Mouse (Mus musculus): ENCODE results near the gene Tpst2. TPM values are rescaled to one million over a fixed set of nuclear protein-coding genes. Genes with fewer than 3 reads are reported as not detected.

The Tpst2 gene
- polyA plus RNA-seq, 1 experiment from 2014 or later = 63.8 TPM

GRCm38 (mm10) chr5:112277906-112278470 lies 1.5 kb downstream of the Tpst2 start:
- DNase-seq (ENCODE audit: low spot score) (no peak), ATAC-seq (replicated peaks; ENCODE audit: low FRiP score, low read depth) (no peak)
- H3K4me3 ChIP-seq (replicated peaks; ENCODE audit: low read depth, low read length) = peak overlapping the region; percentile 76
- H3K4me2 ChIP-seq (ENCODE audit: low read length) = peak overlapping the region; percentile 88
- no peak overlapping the region for H3K27ac ChIP-seq
- WGBS = 67% methylated on average over 11 of the region's 11 CpGs
- H3K4me1 ChIP-seq (replicated peaks; ENCODE audit: insufficient read depth, low read length) = peaks cover 27% of the 10 kb centered on the region
- no peak for TF ChIP-seq CTCF (IDR thresholded peaks at IDR 0.05; ENCODE audit: low read depth)
- H3K36me3 ChIP-seq (ENCODE audit: insufficient read depth, low read length) = no peaks in the 10 kb centered on the region
- no peaks in the 10 kb centered on the region for H3K9me3 ChIP-seq (replicated peaks; ENCODE audit: low read length)
- H3K9ac ChIP-seq (ENCODE audit: low read depth, low read length) = peak overlapping the region; percentile 80; the same call in 1 of the 2 replicates
- H3K27me3 ChIP-seq (ENCODE audit: insufficient read depth, low read length) = no peaks in the 10 kb centered on the region

- Histone ChIP-seq H3K27ac (0 out of 2 replicates have a peak overlapping the region, but pooled peaks have one; percentile 31), H3K36me3 (ENCODE audit: insufficient read depth, low read length) (no peaks in the 10 kb centered on the region), H3K4me3 (replicated peaks; ENCODE audit: low read depth, low read length) (no peak overlapping the region), H3K4me1 (replicated peaks; ENCODE audit: insufficient read depth, low read length) (peaks cover 25% of the 10 kb centered on the region), H3K9ac (ENCODE audit: low read depth, low read length) (0 out of 2 replicates have a peak overlapping the region, but pooled peaks have one; percentile 27), H3K27me3 (ENCODE audit: insufficient read depth, low read length) (no peaks in the 10 kb centered on the region), H3K9me3 (replicated peaks; ENCODE audit: low read length) (no peaks in the 10 kb centered on the region), H3K4me2 (ENCODE audit: low read length) (peak overlapping the region; percentile 19)
- ATAC-seq (replicated peaks; ENCODE audit: low FRiP score, low read depth) = no peak
- 70% methylated on average over 17 of the region's 17 CpGs for WGBS
- no peak for TF ChIP-seq CTCF (IDR thresholded peaks at IDR 0.05; ENCODE audit: low read depth)
- DNase-seq (ENCODE audit: low spot score) = no peak
These were observed 2.9 kb downstream of the Tpst2 start for GRCm38 (mm10) chr5:112279181-112280021.

- Histone ChIP-seq H3K4me2 (ENCODE audit: low read length) (no peak overlapping the region; the same call in 1 of the 2 replicates), H3K27me3 (ENCODE audit: insufficient read depth, low read length) (no peaks in the 10 kb centered on the region), H3K4me3 (replicated peaks; ENCODE audit: low read depth, low read length) (no peak overlapping the region), H3K36me3 (ENCODE audit: insufficient read depth, low read length) (no peaks in the 10 kb centered on the region), H3K9ac (ENCODE audit: low read depth, low read length) (0 out of 2 replicates have a peak overlapping the region, but pooled peaks have one; percentile 27), H3K27ac (peak overlapping the region; percentile 31), H3K9me3 (replicated peaks; ENCODE audit: low read length) (no peaks in the 10 kb centered on the region), H3K4me1 (replicated peaks; ENCODE audit: insufficient read depth, low read length) (peaks cover 22% of the 10 kb centered on the region)
- DNase-seq (ENCODE audit: low spot score) = no peak
- no peak for TF ChIP-seq CTCF (IDR thresholded peaks at IDR 0.05; ENCODE audit: low read depth)
- WGBS = 83% methylated on average over 7 of the region's 7 CpGs
- ATAC-seq (replicated peaks; ENCODE audit: low FRiP score, low read depth) = no peak
These were observed 3.7 kb downstream of the Tpst2 start for GRCm38 (mm10) chr5:112280151-112280550.

GRCm38 (mm10) chr5:112280863-112281660 lies 4.6 kb downstream of the Tpst2 start:
- Histone ChIP-seq H3K36me3 (ENCODE audit: insufficient read depth, low read length) (no peaks in the 10 kb centered on the region), H3K27me3 (ENCODE audit: insufficient read depth, low read length) (no peaks in the 10 kb centered on the region), H3K4me3 (replicated peaks; ENCODE audit: low read depth, low read length) (no peak overlapping the region), H3K9ac (ENCODE audit: low read depth, low read length) (no peak overlapping the region), H3K27ac (peak overlapping the region; percentile 31), H3K9me3 (replicated peaks; ENCODE audit: low read length) (no peaks in the 10 kb centered on the region), H3K4me1 (replicated peaks; ENCODE audit: insufficient read depth, low read length) (peaks cover 22% of the 10 kb centered on the region), H3K4me2 (ENCODE audit: low read length) (no peak overlapping the region; the same call in 1 of the 2 replicates)
- DNase-seq (ENCODE audit: low spot score) (no peak), ATAC-seq (replicated peaks; ENCODE audit: low FRiP score, low read depth) (no peak)
- TF ChIP-seq CTCF (IDR thresholded peaks at IDR 0.05; ENCODE audit: low read depth) = no peak
- WGBS = 61% methylated on average over 15 of the region's 15 CpGs

- Histone ChIP-seq H3K4me2 (ENCODE audit: low read length) (no peak overlapping the region), H3K27me3 (ENCODE audit: insufficient read depth, low read length) (no peaks in the 10 kb centered on the region), H3K4me1 (replicated peaks; ENCODE audit: insufficient read depth, low read length) (peaks cover 22% of the 10 kb centered on the region), H3K27ac (0 out of 2 replicates have a peak overlapping the region, but pooled peaks have one; percentile 34), H3K4me3 (replicated peaks; ENCODE audit: low read depth, low read length) (no peak overlapping the region), H3K9me3 (replicated peaks; ENCODE audit: low read length) (no peaks in the 10 kb centered on the region), H3K36me3 (ENCODE audit: insufficient read depth, low read length) (no peaks in the 10 kb centered on the region), H3K9ac (ENCODE audit: low read depth, low read length) (no peak overlapping the region)
- 82% methylated on average over 4 of the region's 4 CpGs for WGBS
- no peak for ATAC-seq (replicated peaks; ENCODE audit: low FRiP score, low read depth)
- no peak for TF ChIP-seq CTCF (IDR thresholded peaks at IDR 0.05; ENCODE audit: low read depth)
- no peak for DNase-seq (ENCODE audit: low spot score)
These were observed 5.2 kb downstream of the Tpst2 start for GRCm38 (mm10) chr5:112281676-112282075.
